Mouse (Mus musculus): Measurements from ENCODE around the gene Tmem179b.

Gene Tmem179b

DNA sequence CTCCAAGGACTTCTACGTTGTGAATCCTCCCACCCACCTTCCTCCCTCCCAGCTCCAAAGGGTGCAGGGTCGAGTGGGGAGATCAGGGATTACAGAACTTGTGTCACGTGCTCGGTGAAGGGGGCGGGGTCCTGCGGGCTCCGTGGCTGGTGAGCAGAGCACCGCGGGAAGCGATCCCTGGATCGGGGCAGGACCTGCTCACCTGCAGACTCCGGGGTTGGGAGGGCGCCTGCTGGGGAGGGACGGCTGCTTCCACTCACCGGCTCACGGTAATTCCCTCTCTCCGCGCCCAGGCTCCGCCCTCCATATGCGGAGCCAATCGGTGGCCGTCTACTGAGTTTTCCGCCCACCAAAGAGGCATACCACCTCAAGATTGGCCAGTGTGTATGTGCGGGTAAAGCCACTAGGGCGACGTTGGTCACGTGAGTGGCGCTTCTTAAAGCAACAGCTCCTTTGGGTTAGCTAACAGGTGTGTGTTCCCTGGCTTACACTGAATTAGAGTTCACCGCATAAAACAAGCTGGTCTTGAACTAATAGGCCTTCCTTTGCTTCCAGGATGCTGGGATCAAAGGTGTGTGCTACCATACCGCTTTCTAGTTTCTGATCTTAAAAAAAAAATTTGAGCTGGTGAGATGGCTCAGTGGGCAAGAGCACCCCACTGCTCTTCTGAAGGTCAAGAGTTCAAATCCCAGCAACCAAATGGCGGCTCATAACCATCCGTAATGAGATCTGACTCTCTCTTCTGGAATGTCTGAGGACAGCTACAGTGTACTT is 11.9 kb upstream of the Tmem179b start, which contains the start of gene Taf6l:
Gene Taf6l, minus strand, starts transcription at position 410 of the 774 bp plus-strand sequence.
- peak; percentile 99 for DNase-seq (ENCODE audit: low read depth, low spot score)

DNA sequence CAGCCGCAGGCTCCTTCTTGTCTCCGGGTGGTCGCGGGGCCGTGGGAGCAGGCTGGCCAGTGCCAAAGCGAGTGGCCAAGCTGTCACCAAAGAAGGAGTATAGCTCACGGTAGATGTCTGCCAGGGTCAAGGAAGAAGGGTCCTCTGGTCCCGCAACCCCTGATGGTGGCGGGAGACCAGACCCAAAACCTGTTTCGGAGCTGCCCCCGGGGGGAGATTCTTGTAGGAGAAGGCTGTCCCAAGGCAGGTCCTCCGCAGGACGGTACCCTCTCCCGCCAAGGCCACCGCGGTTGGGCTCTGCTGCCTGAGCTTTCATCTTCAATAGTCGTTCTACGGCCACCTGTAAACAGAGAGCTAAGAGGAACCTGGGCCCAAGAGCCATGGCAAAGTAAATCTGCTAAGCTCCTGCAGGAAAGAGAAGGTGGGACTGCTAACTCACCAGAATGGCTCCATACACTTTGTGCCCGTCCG is 719 bp upstream of the Tmem179b start:
- peak; percentile 55 for DNase-seq (ENCODE audit: low read depth, low spot score)

DNA sequence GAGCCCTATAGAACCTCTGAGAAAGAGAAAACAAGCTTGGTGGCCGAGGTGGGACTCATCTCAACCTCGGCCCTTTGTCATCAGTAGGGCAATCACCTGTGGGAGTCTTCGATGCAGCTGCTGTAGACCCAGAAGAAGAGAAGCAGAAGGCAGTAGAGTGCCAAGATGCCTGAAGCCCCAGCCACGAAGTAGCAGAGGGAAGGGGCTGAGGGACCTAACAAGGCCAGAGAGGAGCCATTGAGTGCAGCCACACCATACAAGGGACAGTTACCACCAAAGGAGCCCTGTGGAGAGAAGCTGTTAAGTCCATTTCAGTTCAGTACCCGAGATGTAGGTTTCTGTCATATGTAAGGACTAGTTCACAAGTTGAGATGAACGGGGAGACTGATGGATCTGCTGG is 858 bp downstream of the Tmem179b start:
- peak; percentile 14 for DNase-seq (ENCODE audit: low read depth, low spot score)

DNA sequence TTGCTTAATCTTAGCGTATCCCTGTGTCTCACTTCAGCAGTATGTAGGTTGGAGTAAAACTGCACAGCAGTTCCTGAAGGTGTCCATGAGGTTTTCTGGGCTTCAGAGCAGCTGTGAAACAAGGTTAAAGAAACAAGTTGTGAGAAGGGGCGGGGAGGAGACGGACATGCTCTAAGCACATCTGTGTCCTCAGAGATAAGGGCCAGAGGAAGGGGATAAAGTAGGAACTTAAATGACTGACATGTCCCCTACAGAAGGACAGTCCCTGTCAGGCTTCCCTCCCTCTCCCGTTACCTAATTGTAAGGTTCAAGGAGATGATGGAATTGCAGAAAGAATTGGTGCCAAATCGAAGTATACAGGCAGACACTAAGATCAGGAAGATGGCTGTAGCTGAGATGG is 1.3 kb downstream of the Tmem179b start:
- peak; percentile 14 for DNase-seq (ENCODE audit: low read depth, low spot score)

DNA sequence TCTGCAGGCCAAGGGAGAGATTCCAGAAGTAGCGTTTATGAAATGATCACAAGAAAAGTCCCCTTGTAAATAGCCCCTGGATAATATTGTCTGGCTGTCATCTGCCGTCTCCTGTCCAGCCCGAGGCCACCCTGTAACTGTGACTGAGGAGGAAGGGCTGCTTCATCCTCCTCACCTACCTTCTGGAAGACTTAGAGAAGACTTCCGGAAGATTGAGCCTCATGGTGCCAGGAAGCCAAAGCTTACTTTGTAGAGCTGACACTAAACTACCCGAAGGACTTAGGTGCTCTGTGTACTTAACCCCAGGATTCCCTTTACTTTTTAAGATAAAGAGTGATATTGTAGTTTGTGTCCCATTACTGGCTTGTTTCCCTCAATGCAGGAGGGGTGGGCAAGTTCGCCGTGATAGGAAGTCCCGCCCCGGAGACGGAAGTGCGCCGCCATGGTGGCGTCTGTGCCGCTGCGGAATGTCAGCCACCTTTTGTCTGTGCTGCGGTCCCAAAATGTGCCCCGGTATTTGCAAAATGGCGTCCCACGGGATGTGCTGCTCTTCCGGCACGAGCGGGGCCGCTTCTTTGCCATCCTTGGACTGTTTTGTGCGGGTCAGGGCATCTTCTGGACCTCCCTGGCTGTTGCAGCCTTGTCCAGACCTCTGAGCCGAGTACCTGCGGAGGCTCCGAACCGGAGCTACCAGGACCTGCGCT is 3.5 kb downstream of the Tmem179b start, which contains the start of gene Tmem223:
Gene Tmem223, plus strand, starts transcription at position 430 of the 704 bp plus-strand sequence.
- DNase-seq (ENCODE audit: low read depth, low spot score): peak; percentile 88

DNA sequence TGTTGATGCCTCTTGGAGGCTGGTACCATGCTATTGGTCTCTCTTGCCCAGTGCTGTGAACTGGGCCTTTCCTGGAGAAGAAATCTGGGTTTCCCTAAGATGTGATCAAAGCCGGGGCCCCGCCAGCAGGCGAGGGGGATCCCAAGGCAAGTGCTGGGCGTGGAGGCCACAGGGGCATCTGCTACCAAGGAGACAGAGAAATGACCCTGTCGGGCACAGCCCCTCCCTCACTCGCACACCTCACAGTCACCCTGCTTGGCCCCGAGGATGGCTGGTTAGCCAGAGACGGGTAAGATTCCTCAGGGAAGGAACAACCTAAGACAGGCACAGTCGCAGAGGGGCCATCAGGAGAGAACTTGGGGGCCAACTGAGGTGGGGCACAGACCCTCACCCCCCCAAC is 8.7 kb downstream of the Tmem179b start:
- no peak for DNase-seq (ENCODE audit: low read depth, low spot score)

DNA sequence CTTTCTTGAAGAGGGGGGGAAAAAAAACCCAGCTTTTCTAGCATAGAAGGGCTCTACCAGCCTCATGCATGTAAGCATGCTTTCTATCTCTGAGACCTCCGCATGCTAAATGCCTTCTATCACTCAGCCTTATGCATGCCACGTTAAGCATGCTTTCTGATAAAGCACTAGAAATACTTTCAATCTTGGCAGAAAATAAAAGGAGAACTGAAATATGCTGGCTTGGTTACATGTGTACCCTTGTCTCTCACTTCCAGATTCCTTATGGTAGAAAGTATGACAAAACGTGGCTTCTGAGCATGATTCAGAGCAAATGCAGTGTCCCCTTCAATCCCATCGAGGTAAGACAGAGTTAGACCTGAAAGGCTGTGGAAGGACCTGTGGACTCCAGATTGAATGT is 11.0 kb downstream of the Tmem179b start:
- no peak for DNase-seq (ENCODE audit: low read depth, low spot score)

DNA sequence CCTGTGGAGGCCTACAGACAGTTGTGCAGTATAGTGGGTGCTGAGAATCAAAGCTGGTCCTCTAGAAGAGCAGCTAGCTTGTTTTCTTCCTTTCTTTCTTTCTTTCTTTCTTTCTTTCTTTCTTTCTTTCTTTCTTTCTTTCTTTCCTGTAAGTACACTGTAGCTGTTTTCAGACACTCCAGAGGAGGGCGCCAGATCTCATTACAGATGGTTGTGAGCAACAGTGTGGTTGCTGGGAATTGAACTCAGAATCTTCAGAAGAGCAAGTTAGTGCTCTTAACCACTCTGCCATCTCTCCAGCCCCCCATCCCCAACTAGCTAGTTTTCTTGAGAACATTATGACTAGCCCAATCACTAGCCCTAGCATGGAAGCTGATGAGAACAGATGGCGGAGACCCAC is 13.5 kb downstream of the Tmem179b start:
- peak; percentile 43 for DNase-seq (ENCODE audit: low read depth, low spot score)

DNA sequence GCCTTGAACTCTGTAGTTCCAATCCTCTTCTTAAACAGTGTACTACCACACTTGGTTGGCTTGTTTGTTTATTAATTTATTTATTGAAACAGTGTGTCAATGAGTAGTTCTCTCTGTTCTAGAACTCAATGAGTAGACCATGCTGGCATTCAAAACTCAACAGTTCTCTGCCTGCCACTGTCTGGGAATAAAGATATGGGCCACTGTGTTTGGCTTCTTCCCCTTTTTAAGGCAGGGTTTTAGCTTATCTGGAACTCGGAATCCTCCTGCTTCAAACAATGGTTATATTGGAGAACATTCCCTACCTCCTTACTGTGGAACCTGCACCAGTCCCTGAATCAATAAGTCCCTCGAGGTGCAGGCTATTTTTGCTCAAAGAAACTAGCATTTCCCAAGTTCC is 15.4 kb downstream of the Tmem179b start:
- DNase-seq (ENCODE audit: low read depth, low spot score): no peak

DNA sequence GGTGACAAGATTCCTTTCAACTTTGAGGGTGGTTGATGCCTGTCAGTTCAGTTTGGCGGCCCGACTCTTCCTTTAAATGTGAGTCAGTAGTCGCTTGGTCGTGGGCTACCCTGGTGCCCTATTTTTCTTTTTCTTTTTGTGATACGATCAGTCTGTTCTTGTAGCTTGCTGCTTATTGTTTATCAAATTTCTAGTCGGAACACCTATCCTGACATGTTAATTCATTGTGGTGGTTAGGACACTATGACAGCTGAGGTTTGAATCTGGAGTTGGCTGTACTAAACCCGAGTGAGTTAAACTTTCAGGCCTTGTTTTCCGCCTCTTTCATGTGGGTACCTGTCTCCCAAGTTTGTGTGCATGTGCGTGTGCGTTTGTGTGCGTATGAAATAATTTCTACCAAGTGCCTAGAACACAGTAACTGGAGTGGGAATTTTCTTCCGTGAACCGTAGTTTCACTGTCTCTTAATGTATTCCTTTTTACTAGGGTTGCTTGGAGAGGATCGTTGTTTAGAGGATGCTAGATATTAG is 16.7 kb downstream of the Tmem179b start:
- DNase-seq (ENCODE audit: low read depth, low spot score): no peak

DNA sequence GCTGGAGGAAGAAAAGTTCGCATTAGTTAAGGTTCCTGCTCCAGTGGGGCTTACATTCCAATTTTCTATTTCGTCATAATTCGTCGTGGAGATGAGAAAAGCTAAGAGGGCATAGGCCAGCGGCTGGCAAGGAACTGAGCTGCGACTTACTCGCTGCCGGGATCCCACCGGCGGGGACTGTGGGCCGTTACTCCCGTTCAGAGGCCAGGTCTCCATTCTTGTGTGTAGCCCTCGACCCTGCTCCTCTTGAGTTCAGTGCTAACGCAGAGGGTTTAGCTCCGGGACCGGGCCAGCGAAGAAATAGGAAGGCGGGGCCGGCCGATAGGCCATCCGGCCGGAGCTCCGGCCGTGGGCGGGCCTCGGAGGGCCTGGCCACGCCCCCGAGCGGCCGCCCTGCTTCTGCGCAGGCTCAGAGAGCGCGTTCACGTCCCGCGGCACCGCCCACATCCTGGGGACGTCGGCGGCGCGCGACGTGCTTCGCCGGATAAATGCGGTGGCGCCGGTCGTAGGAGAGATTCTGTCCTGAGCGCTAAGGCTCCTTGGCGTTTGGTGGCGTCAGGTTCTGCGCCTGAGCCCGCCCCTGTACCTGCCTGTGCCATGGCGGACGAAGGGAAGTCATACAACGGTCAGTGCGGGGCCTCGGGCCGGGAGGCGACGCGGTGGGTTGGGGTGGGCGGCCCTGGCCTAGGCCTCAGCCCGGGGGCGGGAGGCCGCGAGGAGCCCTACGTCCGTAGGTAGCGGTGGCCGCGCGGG is 17.5 kb downstream of the Tmem179b start, which contains the start of gene Nxf1:
Gene Nxf1, plus strand, starts transcription at position 439 of the 753 bp plus-strand sequence.
- DNase-seq (ENCODE audit: low read depth, low spot score): peak; percentile 94

DNA sequence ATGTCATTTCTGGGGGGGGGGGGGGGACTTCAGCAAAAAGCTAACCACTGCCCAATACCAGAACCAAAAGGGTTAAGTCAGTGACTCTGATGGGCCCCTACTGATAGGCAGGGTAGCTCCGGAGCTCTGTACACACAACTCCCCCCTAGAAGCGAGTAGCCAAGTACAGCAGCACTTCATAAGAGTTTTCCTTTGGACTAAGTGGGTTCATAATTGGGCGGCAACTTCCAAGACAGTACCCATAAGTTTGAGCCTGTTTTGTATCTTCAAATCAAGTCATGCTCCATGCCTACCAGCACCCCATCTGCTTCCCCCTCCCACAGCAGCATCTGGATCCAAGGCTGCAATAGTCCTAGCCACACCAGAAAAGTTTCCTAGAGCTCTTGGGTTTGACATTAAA is 18.6 kb downstream of the Tmem179b start:
- DNase-seq (ENCODE audit: low read depth, low spot score): no peak

DNA sequence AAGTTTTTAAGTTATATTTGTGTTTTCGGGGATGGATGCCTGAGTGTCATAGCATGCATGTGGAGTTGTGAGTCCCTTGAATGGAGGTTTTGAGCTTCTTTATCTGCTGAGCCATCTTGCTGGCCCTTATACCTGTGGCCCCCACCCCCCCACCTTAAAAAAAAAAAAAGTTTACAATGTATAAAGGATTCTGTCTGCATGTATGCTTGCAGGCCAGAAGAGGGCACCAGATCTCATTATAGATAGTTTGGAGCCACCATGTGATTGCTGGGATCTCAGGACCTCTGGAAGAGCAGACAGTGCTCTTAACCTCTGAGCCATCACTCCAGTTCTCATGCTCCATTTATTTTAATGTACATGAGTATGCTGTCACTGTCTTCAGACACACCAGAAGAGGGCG is 26.9 kb downstream of the Tmem179b start:
- peak; percentile 66 for DNase-seq (ENCODE audit: low read depth, low spot score)

DNA sequence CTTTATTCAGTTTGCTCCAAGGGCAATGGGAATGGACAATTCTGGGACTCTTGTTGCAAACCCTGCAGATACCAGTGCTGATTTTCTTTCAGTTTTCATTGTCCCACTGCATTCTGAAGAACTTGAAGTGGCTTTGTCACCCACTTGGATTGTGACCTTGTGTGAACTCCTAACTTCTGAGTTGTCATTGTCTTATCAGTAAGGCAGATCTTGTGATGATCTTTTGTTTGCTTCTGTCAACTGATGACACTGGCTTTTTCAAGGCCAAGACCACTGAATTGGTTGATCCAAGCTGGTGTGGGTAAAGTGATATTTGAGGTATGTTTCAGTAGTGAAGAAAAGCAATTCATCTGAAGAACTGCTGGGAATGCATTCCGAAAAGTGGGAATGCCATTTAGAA is 28.9 kb downstream of the Tmem179b start:
- DNase-seq (ENCODE audit: low read depth, low spot score): no peak

DNA sequence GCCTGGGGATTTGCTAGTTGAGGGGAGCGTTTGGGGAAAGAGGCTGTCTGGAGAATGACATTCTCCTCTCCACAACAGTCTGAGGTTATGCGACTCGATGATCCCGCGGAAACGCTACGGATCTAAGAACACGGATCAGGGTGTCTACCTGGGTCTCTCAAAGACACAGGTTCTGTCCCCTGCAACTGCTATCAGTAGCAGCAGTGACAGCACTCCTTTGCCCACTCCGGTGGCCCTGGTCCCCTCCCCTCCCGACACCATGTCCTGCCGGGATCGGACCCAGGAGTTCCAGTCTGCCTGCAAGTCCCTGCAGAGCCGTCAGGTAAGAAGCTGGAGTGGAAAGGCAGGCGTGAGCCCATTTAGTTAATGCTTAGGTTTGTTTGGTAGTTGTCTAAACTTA is 32.1 kb downstream of the Tmem179b start:
- DNase-seq (ENCODE audit: low read depth, low spot score): no peak

DNA sequence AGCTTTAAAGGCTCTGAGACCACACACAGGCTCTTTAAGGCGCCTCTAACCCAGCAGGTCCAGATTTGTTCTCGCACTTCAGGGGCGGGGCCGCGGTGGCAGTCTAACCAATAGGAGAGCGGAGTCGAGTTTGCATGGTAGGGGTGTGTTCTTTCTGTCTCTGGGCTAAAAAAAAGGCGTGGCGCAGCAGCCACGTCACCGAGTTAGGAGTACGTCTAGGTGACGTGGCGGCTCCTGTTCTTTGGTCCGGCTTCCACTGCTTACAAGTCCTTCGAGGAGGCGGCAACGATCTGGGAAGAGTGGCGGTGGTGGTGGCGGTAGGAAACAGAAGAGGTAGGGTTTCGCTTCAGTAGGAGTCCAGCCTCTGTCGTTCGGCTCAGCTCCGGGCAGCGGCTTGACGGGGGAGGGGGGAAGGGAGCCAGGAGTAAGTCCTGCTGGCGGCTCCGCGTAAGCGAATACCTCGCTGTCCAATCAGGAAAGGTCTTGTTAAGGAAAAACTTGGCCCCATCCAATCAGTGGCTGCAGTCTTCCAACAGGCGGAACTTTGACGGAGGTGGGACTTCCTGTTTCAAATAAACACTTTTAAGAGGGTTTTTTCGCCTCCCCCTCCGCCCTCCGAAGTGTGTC is 32.9 kb downstream of the Tmem179b start, which contains the start of gene Stx5a:
Gene Stx5a, plus strand, starts transcription at position 171 of the 627 bp plus-strand sequence.
- DNase-seq (ENCODE audit: low read depth, low spot score): peak; percentile 99

DNA sequence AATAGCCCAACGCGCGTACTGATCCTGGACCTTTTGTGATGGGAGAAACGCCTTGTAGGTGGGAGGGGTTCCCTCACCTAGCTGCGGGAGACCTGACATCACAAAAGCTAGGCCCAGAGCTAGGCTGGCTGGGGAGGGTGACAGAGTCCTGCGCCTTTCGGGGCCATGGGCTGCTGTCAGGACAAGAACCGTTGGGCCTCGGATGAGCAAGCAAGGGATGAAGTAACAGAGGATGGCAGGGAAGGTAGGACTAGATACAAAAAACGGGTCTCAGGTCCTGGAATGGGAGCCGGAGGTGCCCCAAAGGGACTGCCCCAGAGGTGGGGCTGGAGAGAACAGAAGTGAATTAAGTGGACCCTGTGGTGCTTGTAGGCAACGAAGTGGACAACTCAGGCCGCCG is 33.7 kb downstream of the Tmem179b start, which contains the start of gene 1700092M07Rik:
Gene 1700092M07Rik, plus strand, starts transcription at position 116 of the 400 bp plus-strand sequence.
- peak; percentile 67 for DNase-seq (ENCODE audit: low read depth, low spot score)

DNA sequence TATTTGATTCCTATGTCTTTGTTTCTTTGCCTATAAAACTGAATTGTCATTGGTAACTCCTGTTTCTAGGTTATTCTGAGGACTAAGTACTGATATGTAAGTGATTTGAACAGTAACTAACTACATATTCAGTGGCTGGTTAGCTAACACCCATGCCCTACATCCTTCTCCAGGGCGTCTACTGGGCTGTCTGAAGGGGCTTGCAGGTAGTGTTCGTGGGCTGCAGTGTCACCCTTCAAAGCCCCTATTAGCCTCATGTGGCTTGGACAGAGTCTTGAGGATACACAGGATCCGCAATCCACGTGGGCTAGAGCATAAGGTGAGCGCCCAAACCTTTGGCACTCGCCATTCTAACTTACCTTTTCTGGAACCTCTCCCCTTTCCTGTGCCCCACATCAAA is 34.6 kb downstream of the Tmem179b start:
- no peak for DNase-seq (ENCODE audit: low read depth, low spot score)

DNA sequence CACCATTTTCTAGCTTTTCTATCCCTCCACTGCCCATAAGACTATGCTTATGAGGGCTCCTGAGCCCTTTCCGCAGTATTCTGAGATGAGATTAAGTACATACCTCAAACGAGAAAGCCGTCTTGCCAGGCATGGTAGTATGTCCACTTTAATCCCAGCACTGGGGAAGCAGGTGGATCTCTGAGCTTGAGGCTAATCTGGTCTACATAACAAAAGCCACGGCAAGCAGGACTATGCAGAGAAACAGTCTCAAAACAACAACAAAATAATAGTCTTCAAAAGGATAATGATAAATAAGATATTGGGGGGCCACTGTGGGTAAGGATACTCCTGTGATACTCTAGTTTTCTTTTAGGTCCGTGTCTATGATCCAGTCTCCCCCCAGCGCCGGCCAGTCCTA is 35.4 kb downstream of the Tmem179b start:
- no peak for DNase-seq (ENCODE audit: low read depth, low spot score)

DNA sequence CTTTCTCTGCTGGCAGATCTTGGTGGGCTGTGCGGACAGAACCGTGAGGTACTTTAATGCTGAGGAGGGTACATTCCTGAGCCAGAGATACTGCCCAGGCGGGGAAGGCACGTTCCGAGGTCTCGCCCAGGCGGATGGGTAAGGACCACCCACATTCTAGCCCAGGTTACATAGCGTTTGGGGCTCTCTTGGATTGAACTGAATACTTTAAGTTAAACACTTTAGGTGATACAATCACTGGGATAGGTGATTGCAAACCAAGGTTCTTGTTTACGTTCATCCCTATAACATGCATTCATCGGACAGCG is 38.2 kb downstream of the Tmem179b start:
- peak; percentile 85 for DNase-seq (ENCODE audit: low read depth, low spot score)

Data from R1 (cell line).